ENCODE assay signal across 25 mouse cellular contexts in the genomic region with DNA sequence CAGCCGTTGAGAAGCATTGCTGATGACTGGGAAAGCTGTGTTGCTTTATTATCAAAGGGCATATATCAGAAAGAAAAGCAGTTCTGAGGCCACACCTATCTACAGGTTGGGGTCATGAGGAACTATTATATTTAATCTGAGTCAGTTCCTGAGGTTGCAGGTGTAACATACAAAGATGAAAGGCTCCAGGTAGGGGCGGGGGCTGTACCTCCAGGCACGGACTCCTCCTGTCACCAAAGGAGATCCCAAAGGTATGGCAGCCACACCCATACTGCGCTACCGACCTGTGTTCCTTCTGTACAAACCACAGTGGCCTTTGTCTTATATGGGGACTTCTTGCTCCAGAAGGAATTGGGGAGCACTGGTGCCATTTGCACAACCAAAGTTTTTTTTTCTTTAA.
DNase-seq lines count a peak whose midpoint lies in the region; ATAC-seq and TF ChIP-seq lines count a peak whose summit lies in the region.
"Had no signal": no experiment of that assay in that cellular context is flagged by ENCODE, and none has a peak within 500 bp of the region (broad histone marks: within the 10 kb centered on the region; RNA-seq: fewer than 3 reads in every experiment).

No protein-coding gene starts in this region.

- ATAC-seq in stomach, embryonic 16.5 days (ENCODE audit: insufficient read depth, low FRiP score): peak; percentile 86
- ATAC-seq: activated CD4-positive, CD25-positive, alpha-beta regulatory T cell, adult 4 months; forebrain, embryonic 14.5 days; forebrain, postnatal 0 days had no signal

- peak; percentile 53 for DNase-seq in heart, adult 11 months
- DNase-seq in heart, postnatal 14 days: no peak
- DNase-seq in left cerebral cortex, adult 2 months (ENCODE audit: extremely low spot score in 1 of 2, low spot score in 2 of 2): no peak
- DNase-seq in kidney, postnatal 25 days: no peak
- no peak for DNase-seq in spleen, postnatal 14 days (ENCODE audit: low spot score in 2 of 2)
- DNase-seq: adrenal gland, postnatal 10 days; adrenal gland, postnatal 36 days; cerebellum, adult 2 months; cerebellum, adult 9-11 months; cerebellum, postnatal 25 days; forebrain, postnatal 0 days; gastrocnemius, adult 2 months; gastrocnemius, postnatal 14 days; heart, adult 18-20 months; heart, postnatal 10 days; heart, postnatal 4 days had no signal

- 28% methylated on average over 5 of the region's 5 CpGs for WGBS in small intestine, adult 2 months
- 73% methylated on average over 5 of the region's 5 CpGs for WGBS in stomach, embryonic 16.5 days

- no peaks in the 10 kb centered on the region for H3K36me3 ChIP-seq in small intestine, adult 2 months (ENCODE audit: control insufficient read depth, insufficient read depth, low read length)
- no peaks in the 10 kb centered on the region for H3K36me3 ChIP-seq in stomach, embryonic 16.5 days (ENCODE audit: control insufficient read depth, insufficient read depth, low read length)
- H3K36me3 ChIP-seq: embryonic facial prominence, embryonic 12.5 days; embryonic facial prominence, embryonic 15.5 days; heart, embryonic 12.5 days; heart, embryonic 15.5 days had no signal

- peak overlapping the region; percentile 58; the same call in 1 of the 2 replicates for H3K27ac ChIP-seq in small intestine, adult 2 months (ENCODE audit: insufficient read depth, low read depth, low read length)
- peak overlapping the region; percentile 75 for H3K27ac ChIP-seq in stomach, embryonic 16.5 days (ENCODE audit: low read length)
- H3K27ac ChIP-seq in left cerebral cortex, adult 2 months: no peak overlapping the region
- H3K27ac ChIP-seq: embryonic facial prominence, embryonic 12.5 days; embryonic facial prominence, embryonic 15.5 days; gastrocnemius, adult 2 months; heart, embryonic 15.5 days; hindbrain, embryonic 14.5 days had no signal

- no peak for TF ChIP-seq POLR2A in small intestine, adult 2 months (IDR thresholded peaks at IDR 0.05; ENCODE audit: low read depth, low read length)

- no peak overlapping the region for H3K9ac ChIP-seq in stomach, embryonic 16.5 days (ENCODE audit: low read length)
- H3K9ac ChIP-seq: embryonic facial prominence, embryonic 12.5 days; embryonic facial prominence, embryonic 15.5 days; forebrain, postnatal 0 days; heart, embryonic 12.5 days; heart, embryonic 15.5 days; hindbrain, embryonic 14.5 days had no signal

- TF ChIP-seq CTCF in small intestine, adult 2 months (IDR thresholded peaks at IDR 0.05; ENCODE audit: extremely low read depth, insufficient read length, insufficient replicate concordance, low read depth, low read length): no peak
- no peak for TF ChIP-seq CTCF in left cerebral cortex, adult 2 months (IDR thresholded peaks at IDR 0.05)

- peaks cover 17% of the 10 kb centered on the region for H3K4me1 ChIP-seq in small intestine, adult 2 months (ENCODE audit: control insufficient read depth, insufficient read depth, insufficient read length, low read length)
- H3K4me1 ChIP-seq in stomach, embryonic 16.5 days (ENCODE audit: control insufficient read depth, insufficient read depth, low read length): peaks cover 8% of the 10 kb centered on the region
- H3K4me1 ChIP-seq: embryonic facial prominence, embryonic 12.5 days had no signal

- no peaks in the 10 kb centered on the region for H3K27me3 ChIP-seq in small intestine, adult 2 months (ENCODE audit: control insufficient read depth, insufficient read depth, low read length)
- no peaks in the 10 kb centered on the region for H3K27me3 ChIP-seq in stomach, embryonic 16.5 days (ENCODE audit: control insufficient read depth, insufficient read depth, low read length)
- H3K27me3 ChIP-seq: embryonic facial prominence, embryonic 12.5 days; embryonic facial prominence, embryonic 15.5 days; heart, embryonic 12.5 days; heart, embryonic 15.5 days had no signal

- intact Hi-C loops in heart, postnatal 14 days (cut with DNase I): no loop called here
- intact Hi-C loops in left cerebral cortex, adult 2 months (cut with DNase I): no loop called here

- no peak overlapping the region for H3K4me2 ChIP-seq in stomach, embryonic 16.5 days (ENCODE audit: low read depth, low read length)
- H3K4me2 ChIP-seq: embryonic facial prominence, embryonic 12.5 days; embryonic facial prominence, embryonic 15.5 days; heart, embryonic 12.5 days; heart, embryonic 15.5 days; hindbrain, embryonic 14.5 days had no signal

- no peaks in the 10 kb centered on the region for H3K9me3 ChIP-seq in stomach, embryonic 16.5 days (replicated peaks; ENCODE audit: control insufficient read depth, low read length)
- H3K9me3 ChIP-seq: embryonic facial prominence, embryonic 12.5 days; embryonic facial prominence, embryonic 15.5 days; heart, embryonic 12.5 days; heart, embryonic 15.5 days had no signal

- H3K4me3 ChIP-seq in small intestine, adult 2 months (ENCODE audit: low read depth, low read length): no peak overlapping the region
- no peak overlapping the region for H3K4me3 ChIP-seq in stomach, embryonic 16.5 days (replicated peaks; ENCODE audit: low read length)
- no peak overlapping the region for H3K4me3 ChIP-seq in left cerebral cortex, adult 2 months
- H3K4me3 ChIP-seq: embryonic facial prominence, embryonic 12.5 days; embryonic facial prominence, embryonic 15.5 days; gastrocnemius, adult 2 months; heart, embryonic 12.5 days; heart, embryonic 15.5 days had no signal
